Mouse (Mus musculus): Measurements from ENCODE around the gene C330007P06Rik. TPM values are rescaled to one million over a fixed set of nuclear protein-coding genes. Genes with fewer than 3 reads are reported as not detected.

Gene C330007P06Rik
- polyA plus RNA-seq (2017; shearing (Covaris generic)) = 10 to 100 TPM; 22.7 to 27.1 TPM

DNA sequence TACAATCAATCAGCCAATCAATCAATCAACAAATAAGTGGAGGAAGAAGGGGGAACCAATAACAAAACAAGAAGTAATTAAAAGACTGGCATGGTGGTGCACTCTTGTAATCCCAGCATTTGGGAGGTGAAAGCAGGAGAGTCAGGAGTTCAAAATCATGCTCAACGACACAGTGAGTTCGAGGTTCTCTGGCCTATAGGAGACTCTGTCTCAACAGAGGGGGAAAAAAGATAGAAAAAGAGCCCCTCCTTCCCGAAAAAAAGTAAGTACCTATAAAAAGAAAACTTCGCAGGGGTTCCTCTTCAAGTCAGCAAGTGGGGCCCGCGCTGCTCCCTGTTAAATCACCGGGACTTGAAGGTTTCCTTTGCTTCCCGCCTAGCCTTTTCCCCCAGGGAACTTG lies at the start of gene C330007P06Rik, which contains the start of gene Ube2a:
Gene C330007P06Rik (minus strand): TSS at position 347 of the 400 bp plus-strand sequence.
Gene Ube2a (plus strand): TSS at position 136 of the 400 bp plus-strand sequence.

DNA sequence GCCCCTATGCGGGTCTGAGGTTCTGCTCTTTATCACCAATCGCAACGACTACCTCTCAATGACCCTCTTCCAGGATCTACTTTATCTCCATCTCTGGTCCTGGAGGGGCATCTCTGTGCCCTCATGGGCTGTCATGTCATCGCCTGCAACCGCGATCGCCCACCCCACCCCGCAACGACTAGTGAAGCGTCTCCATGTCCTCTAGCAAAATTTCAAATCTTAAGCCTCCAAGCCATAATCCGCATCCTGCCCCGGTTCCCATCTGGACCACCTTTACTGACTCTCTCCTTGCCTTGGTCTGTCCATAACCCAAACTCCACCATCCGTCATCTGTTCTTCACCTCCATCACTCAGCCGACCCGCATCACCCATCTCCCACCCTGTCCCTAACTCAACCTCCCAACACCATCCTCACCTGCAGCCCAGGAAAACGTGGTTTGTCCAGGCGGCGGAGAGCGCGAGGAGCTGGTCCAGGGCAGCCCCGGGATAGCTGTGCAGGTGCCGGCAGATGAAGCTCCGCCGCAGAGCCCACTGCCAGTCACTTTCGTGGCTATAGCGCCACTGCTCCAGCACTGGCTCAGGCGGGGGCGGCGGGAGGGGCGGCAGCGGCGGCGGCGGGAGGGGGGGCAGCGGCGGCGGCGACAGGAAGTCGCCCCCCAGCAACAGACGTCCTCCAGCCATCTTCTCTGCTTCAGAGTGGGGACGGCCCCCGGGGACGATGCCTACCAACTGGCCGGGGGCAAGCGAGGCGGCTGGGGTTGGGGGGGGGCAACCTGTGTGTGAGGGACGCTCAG lies 28.6 kb upstream of the C330007P06Rik start, which contains the start of gene Nkrf:
Gene Nkrf (minus strand): TSS at position 579 of the 794 bp plus-strand sequence.

GRCm38 (mm10) chrX:36795424-36796162 lies 78.3 kb downstream of the C330007P06Rik start, which contains the start of gene Slc25a5:
Slc25a5 (plus strand) TSS chrX:36795651.

Other genes starting within 250 kb of the C330007P06Rik start
- 1 to 10 TPM in 1 of 2 experiments, under 1 TPM in 1; 0.89 to 1.3 TPM for gene Akap17b, start 228.7 kb downstream of the C330007P06Rik start, polyA plus RNA-seq (2017; shearing (Covaris generic))
- gene Slc25a43, start 130.5 kb downstream of the C330007P06Rik start, polyA plus RNA-seq (2017; shearing (Covaris generic)) = 1 to 10 TPM in 1 of 2 experiments, under 1 TPM in 1; 0.80 to 2.4 TPM
- gene Slc25a5, start 78.5 kb downstream of the C330007P06Rik start, polyA plus RNA-seq (2017; shearing (Covaris generic)) = 100 to 1,000 TPM; 561 to 682 TPM
- 100 to 1,000 TPM; 100 to 107 TPM for gene Ube2a, start 211 bp downstream of the C330007P06Rik start, polyA plus RNA-seq (2017; shearing (Covaris generic))
- 1 to 10 TPM; 1.4 to 2.9 TPM for gene Nkrf, start 28.8 kb upstream of the C330007P06Rik start, polyA plus RNA-seq (2017; shearing (Covaris generic))
- gene Sept6, start 117.7 kb upstream of the C330007P06Rik start, polyA plus RNA-seq (2017; shearing (Covaris generic)) = 100 to 1,000 TPM; 106 to 138 TPM
- gene Sowahd, start 174.7 kb upstream of the C330007P06Rik start, polyA plus RNA-seq (2017; shearing (Covaris generic)) = not detected
- gene Rpl39, start 211.3 kb upstream of the C330007P06Rik start, polyA plus RNA-seq (2017; shearing (Covaris generic)) = 100 to 1,000 TPM; 328 to 386 TPM
- gene Upf3b, start 236.2 kb upstream of the C330007P06Rik start, polyA plus RNA-seq (2017; shearing (Covaris generic)) = 10 to 100 TPM; 14.1 to 25.5 TPM